Mouse (Mus musculus) ES-E14 (cell line): ENCODE results near the gene Snx7.

Experiments used
- CHD2 ChIP-seq: IDR thresholded peaks from 2 replicates; pipeline ENCODE4 v1.6.1; 2014; ENCODE audit warnings: mild to moderate bottlenecking, low read depth, low read length, inconsistent platforms
- HCFC1 ChIP-seq: IDR thresholded peaks from 2 replicates; pipeline ENCODE4 v1.6.1; 2012; ENCODE audit warnings: low read length, inconsistent platforms, borderline replicate concordance; ENCODE audit not compliant: insufficient read depth
- MAFK ChIP-seq: IDR thresholded peaks from 2 replicates; pipeline ENCODE4 v1.6.1; 2014; ENCODE audit warnings: mild to moderate bottlenecking, low read depth, low read length, inconsistent platforms; ENCODE audit not compliant: insufficient read depth
- ZC3H11A ChIP-seq: IDR thresholded peaks from 2 replicates; pipeline ENCODE4 v1.6.1; 2012; ENCODE audit warnings: low read depth, mild to moderate bottlenecking, inconsistent platforms, low read length, borderline replicate concordance
- ZNF384 ChIP-seq: IDR thresholded peaks from 2 replicates; pipeline ENCODE4 v1.6.1; 2012; ENCODE audit warnings: low read depth, low read length, inconsistent platforms

GRCm38 (mm10) chr3:117814218-117814617 lies 54.5 kb downstream of the Snx7 start:
- TF ChIP-seq ZC3H11A (no peak), ZNF384 (no peak), MAFK (no peak), CHD2 (no peak), HCFC1 (no peak)
